Mouse (Mus musculus): ENCODE measurements at regions not wholly inside any gene's neighbourhood (a gene's known extent, or its start where the extent isn't known, plus 50 kb on each side); places are given as distances from the start of the nearest gene placed in this dataset.

GRCm38 (mm10) chr5:100232076-100232475 lies 72.5 kb upstream of the Tmem150c start:
- H3K27me3 ChIP-seq (ENCODE audit: control insufficient read depth, insufficient read depth, low read length) = no peaks in the 10 kb centered on the region
- H3K27ac ChIP-seq (ENCODE audit: low read length) = no peak overlapping the region
- WGBS = 78% methylated on average over 7 of the region's 7 CpGs
- no peaks in the 10 kb centered on the region for H3K9me3 ChIP-seq (replicated peaks; ENCODE audit: control insufficient read depth, low read length)
- no peaks in the 10 kb centered on the region for H3K36me3 ChIP-seq (ENCODE audit: control insufficient read depth, insufficient read depth, low read length)
- no peak overlapping the region for H3K9ac ChIP-seq (ENCODE audit: low read length)
- no peak overlapping the region for H3K4me2 ChIP-seq (ENCODE audit: low read depth, low read length)
- no peak overlapping the region for H3K4me3 ChIP-seq (replicated peaks; ENCODE audit: low read length)
- H3K4me1 ChIP-seq (ENCODE audit: control insufficient read depth, insufficient read depth, low read length) = no peaks in the 10 kb centered on the region
- no peak for ATAC-seq (ENCODE audit: insufficient read depth, low FRiP score)

- Histone ChIP-seq H3K4me3 (replicated peaks; ENCODE audit: low read length) (no peak overlapping the region), H3K4me2 (ENCODE audit: low read depth, low read length) (no peak overlapping the region), H3K27me3 (ENCODE audit: control insufficient read depth, insufficient read depth, low read length) (no peaks in the 10 kb centered on the region), H3K9me3 (replicated peaks; ENCODE audit: control insufficient read depth, low read length) (no peaks in the 10 kb centered on the region), H3K9ac (ENCODE audit: low read length) (no peak overlapping the region), H3K4me1 (ENCODE audit: control insufficient read depth, insufficient read depth, low read length) (peaks cover 3% of the 10 kb centered on the region; the same call in 1 of the 2 replicates), H3K27ac (ENCODE audit: low read length) (no peak overlapping the region), H3K36me3 (ENCODE audit: control insufficient read depth, insufficient read depth, low read length) (no peaks in the 10 kb centered on the region)
- no peak for ATAC-seq (ENCODE audit: insufficient read depth, low FRiP score)
- 68% methylated on average over 11 of the region's 11 CpGs for WGBS
Observed at GRCm38 (mm10) chr5:100231574-100231973, 72.0 kb upstream of the Tmem150c start.

GRCm38 (mm10) chr5:100230038-100230437 lies 70.4 kb upstream of the Tmem150c start:
- Histone ChIP-seq H3K9me3 (replicated peaks; ENCODE audit: control insufficient read depth, low read length) (no peaks in the 10 kb centered on the region), H3K4me3 (replicated peaks; ENCODE audit: low read length) (no peak overlapping the region), H3K9ac (ENCODE audit: low read length) (no peak overlapping the region), H3K4me1 (ENCODE audit: control insufficient read depth, insufficient read depth, low read length) (peaks cover 3% of the 10 kb centered on the region; the same call in 1 of the 2 replicates), H3K4me2 (ENCODE audit: low read depth, low read length) (no peak overlapping the region), H3K36me3 (ENCODE audit: control insufficient read depth, insufficient read depth, low read length) (no peaks in the 10 kb centered on the region), H3K27me3 (ENCODE audit: control insufficient read depth, insufficient read depth, low read length) (no peaks in the 10 kb centered on the region), H3K27ac (ENCODE audit: low read length) (no peak overlapping the region)
- ATAC-seq (ENCODE audit: insufficient read depth, low FRiP score) = no peak
- 80% methylated on average over 4 of the region's 4 CpGs for WGBS

GRCm38 (mm10) chr5:100227888-100228287 lies 68.3 kb upstream of the Tmem150c start:
- Histone ChIP-seq H3K27me3 (ENCODE audit: control insufficient read depth, insufficient read depth, low read length) (no peaks in the 10 kb centered on the region), H3K9ac (ENCODE audit: low read length) (no peak overlapping the region), H3K4me1 (ENCODE audit: control insufficient read depth, insufficient read depth, low read length) (peaks cover 3% of the 10 kb centered on the region; the same call in 1 of the 2 replicates), H3K4me3 (replicated peaks; ENCODE audit: low read length) (no peak overlapping the region), H3K9me3 (replicated peaks; ENCODE audit: control insufficient read depth, low read length) (no peaks in the 10 kb centered on the region), H3K27ac (ENCODE audit: low read length) (no peak overlapping the region), H3K4me2 (ENCODE audit: low read depth, low read length) (no peak overlapping the region), H3K36me3 (ENCODE audit: control insufficient read depth, insufficient read depth, low read length) (no peaks in the 10 kb centered on the region)
- no peak for ATAC-seq (ENCODE audit: insufficient read depth, low FRiP score)
- WGBS = 56% methylated on average over 5 of the region's 5 CpGs

- no peak overlapping the region for H3K4me2 ChIP-seq (ENCODE audit: low read depth, low read length)
- H3K27ac ChIP-seq (ENCODE audit: low read length) = no peak overlapping the region
- H3K4me1 ChIP-seq (ENCODE audit: control insufficient read depth, insufficient read depth, low read length) = peaks cover 3% of the 10 kb centered on the region; the same call in 1 of the 2 replicates
- H3K9me3 ChIP-seq (replicated peaks; ENCODE audit: control insufficient read depth, low read length) = no peaks in the 10 kb centered on the region
- no peaks in the 10 kb centered on the region for H3K27me3 ChIP-seq (ENCODE audit: control insufficient read depth, insufficient read depth, low read length)
- 75% methylated on average over 17 of the region's 17 CpGs for WGBS
- no peak overlapping the region for H3K4me3 ChIP-seq (replicated peaks; ENCODE audit: low read length)
- no peak for ATAC-seq (ENCODE audit: insufficient read depth, low FRiP score)
- no peaks in the 10 kb centered on the region for H3K36me3 ChIP-seq (ENCODE audit: control insufficient read depth, insufficient read depth, low read length)
- no peak overlapping the region for H3K9ac ChIP-seq (ENCODE audit: low read length)
Observed at GRCm38 (mm10) chr5:100226571-100227235, 67.1 kb upstream of the Tmem150c start.

- Histone ChIP-seq H3K27ac (ENCODE audit: low read length) (no peak overlapping the region), H3K9ac (ENCODE audit: low read length) (no peak overlapping the region), H3K27me3 (ENCODE audit: control insufficient read depth, insufficient read depth, low read length) (no peaks in the 10 kb centered on the region), H3K36me3 (ENCODE audit: control insufficient read depth, insufficient read depth, low read length) (no peaks in the 10 kb centered on the region), H3K4me1 (ENCODE audit: control insufficient read depth, insufficient read depth, low read length) (peaks cover 3% of the 10 kb centered on the region; the same call in 1 of the 2 replicates), H3K4me2 (ENCODE audit: low read depth, low read length) (no peak overlapping the region), H3K9me3 (replicated peaks; ENCODE audit: control insufficient read depth, low read length) (no peaks in the 10 kb centered on the region), H3K4me3 (replicated peaks; ENCODE audit: low read length) (no peak overlapping the region)
- no peak for ATAC-seq (ENCODE audit: insufficient read depth, low FRiP score)
- WGBS = 55% methylated on average over 7 of the region's 7 CpGs
Observed at GRCm38 (mm10) chr5:100225491-100225890, 65.9 kb upstream of the Tmem150c start.

GRCm38 (mm10) chr5:100224773-100225363 lies 65.3 kb upstream of the Tmem150c start:
- Histone ChIP-seq H3K27me3 (ENCODE audit: control insufficient read depth, insufficient read depth, low read length) (no peaks in the 10 kb centered on the region), H3K36me3 (ENCODE audit: control insufficient read depth, insufficient read depth, low read length) (no peaks in the 10 kb centered on the region), H3K4me3 (replicated peaks; ENCODE audit: low read length) (no peak overlapping the region), H3K9me3 (replicated peaks; ENCODE audit: control insufficient read depth, low read length) (no peaks in the 10 kb centered on the region), H3K4me2 (ENCODE audit: low read depth, low read length) (no peak overlapping the region), H3K4me1 (ENCODE audit: control insufficient read depth, insufficient read depth, low read length) (peaks cover 3% of the 10 kb centered on the region; the same call in 1 of the 2 replicates), H3K27ac (ENCODE audit: low read length) (no peak overlapping the region), H3K9ac (ENCODE audit: low read length) (no peak overlapping the region)
- WGBS = 70% methylated on average over 10 of the region's 10 CpGs
- no peak for ATAC-seq (ENCODE audit: insufficient read depth, low FRiP score)

- H3K36me3 ChIP-seq (ENCODE audit: control insufficient read depth, insufficient read depth, low read length) = no peaks in the 10 kb centered on the region
- no peak overlapping the region for H3K4me2 ChIP-seq (ENCODE audit: low read depth, low read length)
- no peaks in the 10 kb centered on the region for H3K27me3 ChIP-seq (ENCODE audit: control insufficient read depth, insufficient read depth, low read length)
- no peak overlapping the region for H3K4me3 ChIP-seq (replicated peaks; ENCODE audit: low read length)
- H3K4me1 ChIP-seq (ENCODE audit: control insufficient read depth, insufficient read depth, low read length) = no peaks in the 10 kb centered on the region
- 58% methylated on average over 10 of the region's 10 CpGs for WGBS
- no peak for ATAC-seq (ENCODE audit: insufficient read depth, low FRiP score)
- no peaks in the 10 kb centered on the region for H3K9me3 ChIP-seq (replicated peaks; ENCODE audit: control insufficient read depth, low read length)
- H3K9ac ChIP-seq (ENCODE audit: low read length) = no peak overlapping the region
- no peak overlapping the region for H3K27ac ChIP-seq (ENCODE audit: low read length)
Observed at GRCm38 (mm10) chr5:100221005-100221583, 61.5 kb upstream of the Tmem150c start.

GRCm38 (mm10) chr5:100220320-100220719 lies 60.7 kb upstream of the Tmem150c start:
- Histone ChIP-seq H3K4me1 (ENCODE audit: control insufficient read depth, insufficient read depth, low read length) (no peaks in the 10 kb centered on the region), H3K9me3 (replicated peaks; ENCODE audit: control insufficient read depth, low read length) (no peaks in the 10 kb centered on the region), H3K36me3 (ENCODE audit: control insufficient read depth, insufficient read depth, low read length) (no peaks in the 10 kb centered on the region), H3K4me3 (replicated peaks; ENCODE audit: low read length) (no peak overlapping the region), H3K27ac (ENCODE audit: low read length) (no peak overlapping the region), H3K27me3 (ENCODE audit: control insufficient read depth, insufficient read depth, low read length) (no peaks in the 10 kb centered on the region), H3K4me2 (ENCODE audit: low read depth, low read length) (no peak overlapping the region), H3K9ac (ENCODE audit: low read length) (no peak overlapping the region)
- no peak for ATAC-seq (ENCODE audit: insufficient read depth, low FRiP score)
- WGBS = 82% methylated on average over 11 of the region's 11 CpGs
